Mouse (Mus musculus): ENCODE results near the gene Cux1. TPM values are rescaled to one million over a fixed set of nuclear protein-coding genes. Genes with fewer than 3 reads are reported as not detected.

Cux1 gene
- total RNA-seq, 2 experiments from 2014 or later, result 113 to 119 TPM

DNA sequence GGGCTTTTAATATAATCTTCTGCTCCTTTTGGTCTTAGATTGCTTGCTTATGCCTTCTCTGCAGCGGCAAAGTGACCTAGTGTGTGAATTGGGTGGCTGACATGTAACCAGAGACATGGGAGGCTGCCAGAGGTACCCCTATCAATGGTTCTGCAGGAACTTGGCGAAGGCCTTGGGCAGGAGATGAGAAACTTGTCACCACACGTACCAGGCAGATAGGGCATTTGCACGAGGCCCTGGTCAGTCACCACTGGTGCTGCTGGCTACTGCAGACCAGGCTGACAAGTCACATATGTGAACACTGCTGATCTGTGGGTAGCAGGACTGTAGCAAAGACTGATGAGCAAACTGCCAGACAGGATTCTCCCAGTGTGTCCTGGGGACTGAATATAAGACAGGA, 231.6 kb downstream of the Cux1 start:
- DNase-seq, result peak; percentile 40 to 49
- intact Hi-C loops (cut with DNase I), result no loop called here

- DNase-seq, result no peak
- intact Hi-C loops (cut with DNase I), result no loop called here
These were observed 232.5 kb downstream of the Cux1 start for GRCm38 (mm10) chr5:136334780-136335179.

GRCm38 (mm10) chr5:136334051-136334450, 233.2 kb downstream of the Cux1 start:
- no peak for DNase-seq
- intact Hi-C loops (cut with DNase I), result no loop called here

- intact Hi-C loops (cut with DNase I), result no loop called here
- peak in 1 of 2 experiments; percentile 10 for DNase-seq
These were observed 234.4 kb downstream of the Cux1 start for GRCm38 (mm10) chr5:136332786-136333462.

- intact Hi-C loops (cut with DNase I), result loop anchor here (2.0 kb wide), 1 partner anchor 241 kb away; no protein-coding TSS in a partner anchor
- DNase-seq, result no peak
These were observed 239.6 kb downstream of the Cux1 start for GRCm38 (mm10) chr5:136327736-136328135.

- intact Hi-C loops (cut with DNase I), result loop anchor here (2.0 kb wide), 1 partner anchor 242 kb away; no protein-coding TSS in a partner anchor
- DNase-seq, result peak; percentile 69 to 75
These were observed 240.7 kb downstream of the Cux1 start for GRCm38 (mm10) chr5:136326626-136327025.

DNA sequence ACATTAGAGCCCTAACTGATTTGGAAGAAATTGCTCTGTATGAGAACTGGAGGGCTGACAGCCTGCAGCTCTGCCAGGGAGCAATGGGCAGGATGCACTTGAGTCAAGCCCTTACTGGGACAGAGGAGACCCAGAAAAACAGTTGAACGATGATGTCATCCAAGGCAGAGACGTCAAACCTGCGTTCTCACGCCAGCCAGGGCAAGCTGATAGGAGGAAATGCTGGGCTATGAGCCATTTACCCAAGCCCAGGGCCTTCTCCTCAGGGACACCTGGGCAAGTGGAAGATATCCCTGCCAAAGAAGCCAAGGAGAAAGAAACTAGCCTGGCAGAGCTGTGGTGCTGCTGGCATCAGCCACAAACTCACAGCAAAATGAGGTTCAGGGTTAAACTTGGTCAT, 242.8 kb downstream of the Cux1 start:
- intact Hi-C loops (cut with DNase I), result no loop called here
- peak; percentile 42 to 65 for DNase-seq

GRCm38 (mm10) chr5:136321378-136321777, 245.9 kb downstream of the Cux1 start:
- intact Hi-C loops (cut with DNase I), result no loop called here
- peak; percentile 24 to 56 for DNase-seq

DNA sequence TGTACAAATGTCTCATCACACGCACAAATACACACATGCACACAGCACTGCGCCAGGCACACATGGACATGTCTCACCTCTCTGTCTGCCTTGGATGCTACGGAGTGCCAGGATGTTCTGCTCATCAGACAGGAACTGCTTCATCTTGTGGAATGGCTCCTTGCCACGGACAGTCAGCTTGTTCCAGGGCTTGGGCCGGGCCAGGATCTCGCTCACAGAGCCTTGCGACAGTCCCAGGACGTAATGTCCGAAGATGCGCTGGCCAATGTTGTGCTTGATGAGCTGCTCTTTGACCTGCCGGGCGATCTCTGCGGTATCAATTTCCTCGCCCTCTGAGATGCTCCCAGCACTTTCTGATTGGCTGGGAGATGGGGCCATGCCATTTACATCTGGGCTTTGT, 254.7 kb downstream of the Cux1 start:
- intact Hi-C loops (cut with DNase I), result no loop called here
- no peak for DNase-seq

GRCm38 (mm10) chr5:136312166-136312565, 255.1 kb downstream of the Cux1 start:
- intact Hi-C loops (cut with DNase I), result no loop called here

GRCm38 (mm10) chr5:136306254-136306653, 261.0 kb downstream of the Cux1 start:
- no peak for DNase-seq
- intact Hi-C loops (cut with DNase I), result no loop called here

More at GRCm38 (mm10) chr5:136312166-136312565, 255.1 kb downstream of the Cux1 start:
- peak; percentile 71 for DNase-seq

DNA sequence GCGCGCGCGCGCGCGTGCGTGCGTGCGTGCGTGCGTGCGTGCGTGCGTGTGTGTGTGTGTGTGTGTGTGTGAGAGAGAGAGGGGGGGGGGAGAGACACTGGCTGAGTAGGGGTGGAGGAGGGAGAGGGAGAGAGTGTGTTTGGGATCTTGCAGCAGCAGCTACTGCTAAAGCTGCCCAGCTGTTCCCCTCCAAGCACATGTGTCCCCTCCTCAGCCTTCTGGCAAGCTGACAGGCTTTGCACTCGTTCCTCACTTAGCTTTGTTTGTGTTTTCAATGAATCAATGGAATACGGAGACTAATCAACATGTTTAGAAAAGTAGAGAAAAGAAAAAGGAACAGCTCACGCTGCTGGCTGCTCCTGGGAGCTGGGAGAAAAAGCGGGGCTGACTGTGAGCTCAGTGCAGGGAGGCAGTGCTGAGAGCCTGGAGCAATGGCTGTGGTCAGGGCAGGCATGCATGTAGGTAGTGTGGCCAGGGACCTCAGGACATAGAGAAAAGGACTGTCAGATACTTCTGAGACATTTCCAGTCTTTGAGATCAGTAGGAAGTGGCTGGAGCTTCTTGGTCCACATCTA, 263.8 kb downstream of the Cux1 start:
- intact Hi-C loops (cut with DNase I), result no loop called here
- peak in 1 of 2 experiments; percentile 48 for DNase-seq

- intact Hi-C loops (cut with DNase I), result no loop called here
These were observed 266.4 kb downstream of the Cux1 start for GRCm38 (mm10) chr5:136300880-136301279.

DNA sequence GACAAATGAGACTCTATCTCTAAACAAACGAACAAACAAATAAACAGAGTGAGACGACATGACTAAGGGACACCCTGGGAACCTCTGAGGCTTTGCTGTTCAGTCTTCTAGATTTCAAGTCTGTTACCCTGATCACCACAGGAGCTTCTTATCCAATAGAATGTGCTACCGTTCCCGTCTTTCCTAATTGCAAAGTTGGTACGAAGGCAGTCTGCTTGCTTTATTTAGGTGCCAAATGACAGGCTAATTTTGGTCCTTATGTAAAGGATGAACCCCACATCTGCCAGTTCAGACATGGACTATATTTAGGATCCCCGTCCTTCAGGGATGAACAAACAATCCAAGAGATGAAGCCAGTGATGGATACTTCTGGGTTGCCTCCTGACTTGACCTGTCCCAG, 269.6 kb downstream of the Cux1 start:
- no peak for DNase-seq
- intact Hi-C loops (cut with DNase I), result no loop called here

More at GRCm38 (mm10) chr5:136300880-136301279, 266.4 kb downstream of the Cux1 start:
- no peak for DNase-seq

GRCm38 (mm10) chr5:136296911-136297310, 270.4 kb downstream of the Cux1 start:
- intact Hi-C loops (cut with DNase I), result no loop called here
- no peak for DNase-seq

DNA sequence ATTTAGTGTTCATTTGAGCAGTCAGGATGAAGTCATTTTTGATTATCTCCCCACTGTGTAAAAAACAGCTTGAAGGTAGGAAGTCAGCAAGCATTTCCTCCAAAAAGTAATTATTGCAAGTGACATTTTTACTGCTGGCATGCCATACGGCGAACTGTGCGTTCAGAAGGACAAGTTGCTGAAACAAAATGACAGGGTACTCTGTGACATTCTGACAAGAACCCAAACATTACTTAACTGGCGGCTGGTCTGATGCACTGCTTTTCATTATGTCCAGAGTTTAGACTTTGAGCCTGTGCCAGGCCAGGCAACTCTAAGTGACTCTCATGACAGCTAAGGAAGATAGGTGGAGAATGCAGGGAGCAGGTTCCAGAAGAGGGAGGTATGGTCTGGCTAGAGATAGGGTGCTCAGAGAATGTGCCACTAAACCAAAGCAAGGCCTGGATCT, 274.3 kb downstream of the Cux1 start:
- peak; percentile 51 to 58 for DNase-seq

DNA sequence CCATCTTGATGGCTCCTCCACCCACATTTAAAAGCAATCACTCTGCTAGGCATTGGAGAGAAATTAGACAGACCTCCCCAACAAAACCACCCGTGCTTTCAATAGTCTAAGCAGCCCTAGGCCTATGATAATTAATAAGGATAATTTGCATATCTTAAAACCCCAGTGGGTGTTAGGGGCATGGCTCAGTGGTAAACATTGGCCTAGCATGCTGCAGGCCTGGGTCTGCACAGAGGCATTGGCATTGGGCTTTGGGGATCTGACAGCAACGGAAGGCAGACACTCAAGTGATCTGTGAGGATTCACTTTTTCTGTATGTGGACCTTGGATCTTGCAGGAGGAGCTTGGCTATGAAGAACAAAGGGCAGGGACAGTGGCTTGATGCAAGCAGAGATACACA, 274.9 kb downstream of the Cux1 start:
- no peak for DNase-seq
- intact Hi-C loops (cut with DNase I), result no loop called here

More for the DNA sequence above, 274.3 kb downstream of the Cux1 start:
- intact Hi-C loops (cut with DNase I), result no loop called here

- DNase-seq, result peak; percentile 39 to 44
- intact Hi-C loops (cut with DNase I), result no loop called here
These were observed 275.7 kb downstream of the Cux1 start for GRCm38 (mm10) chr5:136291562-136291961.

GRCm38 (mm10) chr5:136289776-136290175, 277.5 kb downstream of the Cux1 start:
- DNase-seq, result no peak
- intact Hi-C loops (cut with DNase I), result no loop called here

DNA sequence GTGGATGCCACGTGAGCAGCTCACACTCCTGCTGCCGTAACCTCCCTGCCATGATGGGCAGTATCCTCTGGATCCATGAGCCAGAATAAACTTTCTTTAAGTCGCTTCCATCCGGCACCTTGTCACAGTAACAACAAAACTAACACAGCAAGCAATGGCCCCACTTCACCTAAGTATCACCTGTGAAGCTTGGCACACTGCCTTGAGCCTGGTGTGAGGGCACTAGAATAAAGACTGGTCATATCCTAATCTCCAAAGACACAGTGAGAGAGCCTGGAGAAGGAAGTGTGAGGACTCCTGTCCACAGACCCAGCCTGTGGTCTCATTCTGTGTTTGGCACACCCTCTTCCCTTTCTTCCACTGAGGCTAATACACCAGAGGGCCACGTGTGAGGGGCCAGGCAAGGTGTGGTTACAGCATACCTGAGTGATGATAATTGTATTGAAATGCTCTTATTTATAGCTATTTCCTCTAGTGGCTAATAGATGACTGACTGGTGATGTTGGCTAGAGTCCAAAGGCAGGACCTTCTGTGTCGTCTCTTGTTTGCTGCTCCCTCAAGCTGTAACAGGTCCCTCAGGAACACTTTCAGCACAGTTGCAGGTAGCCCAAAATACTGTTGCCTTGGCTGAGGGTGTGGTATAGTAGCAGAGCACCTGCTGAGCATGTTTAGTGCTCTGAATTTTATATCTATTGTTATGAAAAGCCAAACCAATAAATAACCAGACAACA, 278.8 kb downstream of the Cux1 start:
- DNase-seq, result no peak
- intact Hi-C loops (cut with DNase I), result no loop called here

GRCm38 (mm10) chr5:136286566-136286965, 280.7 kb downstream of the Cux1 start:
- intact Hi-C loops (cut with DNase I), result no loop called here
- DNase-seq, result no peak

Data from heart, postnatal 10 days (tissue).